In genomic region chr13:89708151-89708927, GRCm38 (mm10) we compare ENCODE assay signal across 17 mouse cellular contexts. TPM values are rescaled to one million over a fixed set of nuclear protein-coding genes. Genes with fewer than 3 reads are reported as not detected.
A peak's percentile ranks its signal among the peaks of the same experiment; 100 is the strongest.
DNase-seq lines count a peak whose midpoint lies in the region; ATAC-seq lines count a peak whose summit lies in the region.
"Had no signal": no experiment of that assay in that cellular context is flagged by ENCODE, and none has a peak within 500 bp of the region (broad histone marks: within the 10 kb centered on the region; RNA-seq: fewer than 3 reads in every experiment).

No protein-coding gene starts in this region.

- no peaks in the 10 kb centered on the region for H3K4me1 ChIP-seq in kidney, embryonic 15.5 days
- H3K4me1 ChIP-seq in lung, embryonic 16.5 days (replicated peaks; ENCODE audit: control insufficient read depth, insufficient read depth, low read length): no peaks in the 10 kb centered on the region
- no peaks in the 10 kb centered on the region for H3K4me1 ChIP-seq in stomach, embryonic 16.5 days (ENCODE audit: control insufficient read depth, insufficient read depth, low read length)
- H3K4me1 ChIP-seq: forebrain, embryonic 12.5 days; liver, embryonic 13.5 days had no signal

- peaks cover 44% of the 10 kb centered on the region for H3K36me3 ChIP-seq in kidney, embryonic 15.5 days
- peaks cover 27% of the 10 kb centered on the region for H3K36me3 ChIP-seq in lung, embryonic 16.5 days (ENCODE audit: control insufficient read depth, insufficient read depth, low read length)
- H3K36me3 ChIP-seq in stomach, embryonic 16.5 days (ENCODE audit: control insufficient read depth, insufficient read depth, low read length): 0 out of 2 replicates have a peak, but pooled peaks cover 4% of the 10 kb centered on the region
- H3K36me3 ChIP-seq: liver, embryonic 13.5 days had no signal

- H3K27me3 ChIP-seq in kidney, embryonic 15.5 days: no peaks in the 10 kb centered on the region
- no peaks in the 10 kb centered on the region for H3K27me3 ChIP-seq in lung, embryonic 16.5 days (ENCODE audit: control insufficient read depth, insufficient read depth, low read depth, low read length)
- H3K27me3 ChIP-seq in stomach, embryonic 16.5 days (ENCODE audit: control insufficient read depth, insufficient read depth, low read length): no peaks in the 10 kb centered on the region
- H3K27me3 ChIP-seq: forebrain, embryonic 12.5 days; liver, embryonic 13.5 days had no signal

- WGBS in kidney, embryonic 15.5 days: 55% methylated on average over 7 of the region's 7 CpGs
- WGBS in lung, embryonic 16.5 days: 58% methylated on average over 7 of the region's 7 CpGs
- 46% methylated on average over 7 of the region's 7 CpGs for WGBS in stomach, embryonic 16.5 days

- peak; percentile 76; the same call in 1 of the 2 replicates for ATAC-seq in kidney, embryonic 15.5 days (replicated peaks; ENCODE audit: low FRiP score)
- ATAC-seq in lung, embryonic 16.5 days (ENCODE audit: low read depth): peak; percentile 91
- ATAC-seq in stomach, embryonic 16.5 days (ENCODE audit: insufficient read depth, low FRiP score): 0 out of 2 replicates have a peak, but pooled peaks have one; percentile 33

- DNase-seq in kidney, postnatal 4 days: no peak
- DNase-seq in lung, postnatal 36 days: no peak
- peak; percentile 37 for DNase-seq in forelimb bud, embryonic 11.5 days (ENCODE audit: low read depth, low spot score)
- no peak for DNase-seq in cerebellum, adult 11-12 months
- DNase-seq: B cell, adult 2 months; cerebellum, adult 9-10 months; gastrocnemius, postnatal 10 days; heart, adult 11 months; heart, postnatal 36 days; kidney, adult 2 months; liver, embryonic 13.5 days; right cerebral cortex, postnatal 25 days had no signal

- H3K4me3 ChIP-seq in kidney, embryonic 15.5 days (replicated peaks): no peak overlapping the region
- H3K4me3 ChIP-seq in lung, embryonic 16.5 days (ENCODE audit: low read length): no peak overlapping the region
- no peak overlapping the region for H3K4me3 ChIP-seq in stomach, embryonic 16.5 days (replicated peaks; ENCODE audit: low read length)
- H3K4me3 ChIP-seq: forebrain, embryonic 12.5 days; liver, embryonic 13.5 days had no signal

- no peak overlapping the region for H3K27ac ChIP-seq in kidney, embryonic 15.5 days
- peak overlapping the region; percentile 11 for H3K27ac ChIP-seq in lung, embryonic 16.5 days (ENCODE audit: low read length)
- no peak overlapping the region for H3K27ac ChIP-seq in stomach, embryonic 16.5 days (ENCODE audit: low read length)
- H3K27ac ChIP-seq: forebrain, embryonic 12.5 days; hindbrain, embryonic 14.5 days; liver, embryonic 13.5 days had no signal

- no peak overlapping the region for H3K9ac ChIP-seq in kidney, embryonic 15.5 days
- H3K9ac ChIP-seq in lung, embryonic 16.5 days (ENCODE audit: low read length): no peak overlapping the region
- H3K9ac ChIP-seq in stomach, embryonic 16.5 days (ENCODE audit: low read length): no peak overlapping the region
- H3K9ac ChIP-seq: forebrain, embryonic 12.5 days; hindbrain, embryonic 14.5 days; liver, embryonic 13.5 days had no signal

- no peak overlapping the region for H3K4me2 ChIP-seq in kidney, embryonic 15.5 days
- no peak overlapping the region for H3K4me2 ChIP-seq in lung, embryonic 16.5 days (ENCODE audit: low read depth, low read length)
- no peak overlapping the region for H3K4me2 ChIP-seq in stomach, embryonic 16.5 days (ENCODE audit: low read depth, low read length)
- H3K4me2 ChIP-seq: forebrain, embryonic 12.5 days; hindbrain, embryonic 14.5 days; liver, embryonic 13.5 days had no signal

- no peaks in the 10 kb centered on the region for H3K9me3 ChIP-seq in kidney, embryonic 15.5 days (replicated peaks)
- H3K9me3 ChIP-seq in lung, embryonic 16.5 days (ENCODE audit: control insufficient read depth, low read length): no peaks in the 10 kb centered on the region
- H3K9me3 ChIP-seq in stomach, embryonic 16.5 days (replicated peaks; ENCODE audit: control insufficient read depth, low read length): no peaks in the 10 kb centered on the region
- H3K9me3 ChIP-seq: forebrain, embryonic 12.5 days; liver, embryonic 13.5 days had no signal

RNA-seq across cellular contexts. Expression of gene Vcan, which starts 34.0 kb away (rescaled TPM):
- 73.2 and 73.8 TPM in 2 replicates for polyA plus RNA-seq in kidney, embryonic 15.5 days (2015; fragmentation: Nextera tagmentation; extraction: Ambion mirVana)
- 42.9 and 46.4 TPM in 2 replicates for polyA plus RNA-seq in lung, embryonic 16.5 days (2015; fragmentation: Nextera tagmentation; extraction: Ambion mirVana)
- polyA plus RNA-seq in stomach, embryonic 16.5 days (2015; fragmentation: Nextera tagmentation; extraction: Ambion mirVana): 28.2 and 28.8 TPM in 2 replicates

Comparison
In these comparisons a context has a peak if more than half of its experiments do, and no peak if none do; other contexts are left out.
1. ATAC-seq: peak in every context shown above with its lines; median percentile 91 in lung, embryonic 16.5 days; 76 in kidney, embryonic 15.5 days; 33 in stomach, embryonic 16.5 days.